Mouse (Mus musculus) E14TG2a.4 (cell line): ENCODE data around the gene B230118H07Rik.

Experiments
- CTCF ChIP-seq: conservative IDR thresholded peaks from 2 replicates; pipeline ENCODE4 v1.5.1; 2014; ENCODE audit warnings: low read length
- NANOG ChIP-seq: IDR thresholded peaks from 2 replicates; pipeline ENCODE4 v1.6.1; 2014; ENCODE audit warnings: borderline replicate concordance, low read length, mixed read lengths
- POU5F1 ChIP-seq: IDR thresholded peaks from 2 replicates; pipeline ENCODE4 v1.6.1; 2014; ENCODE audit warnings: low read length, borderline replicate concordance

DNA sequence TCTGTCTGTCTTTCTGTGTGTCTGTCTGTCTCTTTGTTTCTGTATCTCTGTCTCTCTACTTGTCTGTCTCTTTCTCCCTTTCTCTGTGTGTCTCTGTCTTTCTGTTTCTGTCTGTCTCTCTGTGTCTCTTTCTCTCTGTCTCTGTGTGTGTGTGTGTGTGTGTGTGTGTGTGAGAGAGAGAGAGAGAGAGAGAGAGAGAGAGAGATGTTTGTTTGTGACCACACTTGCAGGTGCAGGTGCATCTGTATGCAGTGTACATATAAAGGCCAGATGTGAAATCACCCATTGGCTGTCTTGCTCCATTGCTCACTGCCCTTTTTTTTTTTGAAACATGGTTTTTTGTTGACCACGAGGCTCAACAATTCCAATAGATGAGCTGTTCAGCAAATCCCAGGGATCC is 1.1 kb upstream of the B230118H07Rik start:
- TF ChIP-seq CTCF (no peak), POU5F1 (no peak), NANOG (no peak)
